Mouse (Mus musculus) cerebellum, adult 2 months (tissue): ENCODE data around the gene Treh. TPM values are rescaled to one million over a fixed set of nuclear protein-coding genes. Genes with fewer than 3 reads are reported as not detected.

Experiments used
- DNase-seq, 2 experiments: peaks; one replicate each; pipeline ENCODE4 v3.0.0; 2021
- H3K27ac ChIP-seq: fragments of 200-500 bp; 2 replicates; pipeline ENCODE4 v1.5.1; 2012; ENCODE audit warnings: low read length, control low read depth, inconsistent platforms; ENCODE audit not compliant: insufficient read depth
- H3K27me3 ChIP-seq: fragments of 200-500 bp; 2 replicates; pipeline ENCODE4 v1.6.1; 2012; ENCODE audit warnings: inconsistent platforms, mild to moderate bottlenecking, low read length, moderate library complexity; ENCODE audit not compliant: control insufficient read depth, insufficient read depth
- H3K4me1 ChIP-seq: fragments of 200-500 bp; 2 replicates; pipeline ENCODE4 v1.6.1; 2011; ENCODE audit warnings: low read length; ENCODE audit not compliant: control insufficient read depth, insufficient read depth
- H3K4me3 ChIP-seq: fragments of 200-500 bp; replicated peaks from 2 replicates; pipeline ENCODE3; 2011; ENCODE audit warnings: mild to moderate bottlenecking, low read depth, low read length, control low read depth; ENCODE audit not compliant: insufficient read depth
- CTCF ChIP-seq: fragments of 200-500 bp; IDR thresholded peaks from 2 replicates; pipeline ENCODE4 v1.5.1; 2011; ENCODE audit warnings: low read depth, mild to moderate bottlenecking, control low read depth, low read length, moderate library complexity, borderline replicate concordance; ENCODE audit not compliant: insufficient read depth
- POLR2A ChIP-seq: fragments of 200-500 bp; IDR thresholded peaks from 2 replicates; pipeline ENCODE4 v1.6.1; 2011; ENCODE audit warnings: low read length, control low read depth, borderline replicate concordance; ENCODE audit not compliant: insufficient read depth
- WGBS: fragments of 180-500 bp; shearing (Covaris S2); methylation state at CpG from one replicate; pipeline ENCODE4 v1.1.7; 2018; 5-methylcytosine and 5-hydroxymethylcytosine counted together
- polyA plus RNA-seq: library from polyadenylated mRNA; depleted of rRNA; stranded (reverse); fragments of >200 nt; gene quantifications from 2 replicates; pipeline ENCODE4 v1.2.3, GENCODE M21; 2012

Gene Treh
- polyA plus RNA-seq, 1 experiment: not detected

DNA sequence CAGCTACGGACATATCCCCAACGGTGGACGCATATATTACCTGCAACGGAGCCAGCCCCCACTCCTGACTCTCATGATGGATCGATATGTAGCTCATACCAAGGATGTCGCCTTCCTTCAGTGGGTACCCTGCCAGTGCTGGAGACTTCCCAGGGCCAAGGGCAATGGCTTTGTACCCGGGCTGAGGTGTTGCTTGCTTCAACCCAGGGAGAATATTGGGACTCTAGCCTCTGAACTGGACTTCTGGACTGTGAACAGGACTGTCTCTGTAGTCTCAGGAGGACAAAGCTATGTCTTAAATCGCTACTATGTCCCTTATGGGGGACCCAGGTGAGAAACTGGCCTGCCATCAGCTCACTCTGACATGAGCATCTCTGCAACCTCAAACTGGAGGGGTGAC is 10.0 kb downstream of the Treh start:
- Histone ChIP-seq H3K4me3 (no peak overlapping the region), H3K4me1 (no peaks in the 10 kb centered on the region), H3K27ac (no peak overlapping the region), H3K27me3 (no peaks in the 10 kb centered on the region)
- no peak for DNase-seq
- no peak for TF ChIP-seq POLR2A
- no peak for TF ChIP-seq CTCF
- whole genome bisulfite sequencing: 88% methylated on average over 8 of the region's 8 CpGs

GRCm38 (mm10) chr9:44685346-44686330 is 12.6 kb downstream of the Treh start:
- TF ChIP-seq POLR2A (no peak), CTCF (peak; percentile 91)
- peak; percentile 57 to 73 for DNase-seq
- WGBS: 32% methylated on average over 14 of the region's 14 CpGs
- Histone ChIP-seq H3K4me1 (peaks cover under 1% of the 10 kb centered on the region; the same call in 1 of the 2 replicates), H3K27ac (no peak overlapping the region), H3K4me3 (no peak overlapping the region), H3K27me3 (no peaks in the 10 kb centered on the region)

GRCm38 (mm10) chr9:44686638-44687037 is 13.6 kb downstream of the Treh start:
- 39% methylated on average over 5 of the region's 5 CpGs for WGBS
- no peak for TF ChIP-seq POLR2A
- TF ChIP-seq CTCF: no peak
- no peak overlapping the region for H3K27ac ChIP-seq

DNA sequence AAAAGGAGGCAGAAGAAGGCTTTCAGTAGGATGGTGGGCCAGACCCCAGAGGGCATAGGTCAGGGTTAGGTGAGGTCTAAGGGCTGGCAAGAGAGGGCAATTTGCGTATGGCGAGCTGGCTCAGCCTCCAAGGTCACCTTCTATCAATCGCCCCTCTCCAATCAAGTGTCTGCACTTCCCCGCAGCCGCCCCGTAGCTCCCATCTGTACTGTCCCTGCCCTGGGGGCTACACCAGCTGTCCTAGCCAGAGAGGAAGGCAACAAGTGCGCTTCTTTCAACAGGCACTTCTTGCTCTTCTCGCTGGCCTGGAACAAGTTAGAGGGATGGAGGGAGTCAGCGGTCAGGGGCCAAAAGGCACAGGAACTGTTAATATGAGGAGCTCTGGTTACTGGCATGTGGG is 15.0 kb downstream of the Treh start:
- H3K4me1 ChIP-seq: peaks cover 23% of the 10 kb centered on the region
- DNase-seq: no peak
- 63% methylated on average over 9 of the region's 9 CpGs for WGBS
- H3K27me3 ChIP-seq: no peaks in the 10 kb centered on the region
- H3K4me3 ChIP-seq: no peak overlapping the region
- TF ChIP-seq POLR2A (no peak), CTCF (no peak)
- H3K27ac ChIP-seq: no peak overlapping the region

More at GRCm38 (mm10) chr9:44686638-44687037, 13.6 kb downstream of the Treh start:
- Histone ChIP-seq H3K4me3 (no peak overlapping the region), H3K4me1 (peaks cover 11% of the 10 kb centered on the region), H3K27me3 (no peaks in the 10 kb centered on the region)
- no peak for DNase-seq

DNA sequence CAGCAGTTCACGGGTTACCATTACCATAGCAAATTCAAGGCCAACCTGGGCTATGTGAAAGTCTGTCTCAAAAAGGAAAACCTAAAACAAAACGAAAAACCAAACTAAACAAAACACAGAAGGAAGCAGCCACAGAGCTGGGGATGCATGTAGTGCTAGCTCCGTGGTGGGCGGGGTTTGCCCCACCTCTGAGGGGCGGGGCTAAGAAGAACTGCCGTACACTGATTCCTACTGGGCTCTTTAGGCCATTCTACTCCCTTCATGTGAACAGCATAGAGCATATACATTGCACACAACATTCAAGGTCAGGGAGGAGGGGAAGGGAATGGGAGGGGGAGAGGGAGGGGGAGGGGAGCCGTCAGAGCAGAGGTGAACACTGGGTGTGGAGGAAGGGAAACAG is 17.6 kb downstream of the Treh start:
- Histone ChIP-seq H3K4me1 (peaks cover 35% of the 10 kb centered on the region), H3K27me3 (no peaks in the 10 kb centered on the region), H3K4me3 (no peak overlapping the region), H3K27ac (no peak overlapping the region)
- DNase-seq: no peak
- no peak for TF ChIP-seq POLR2A
- no peak for TF ChIP-seq CTCF
- WGBS: 60% methylated on average over 7 of the region's 7 CpGs

GRCm38 (mm10) chr9:44691671-44692520 is 18.9 kb downstream of the Treh start:
- no peaks in the 10 kb centered on the region for H3K27me3 ChIP-seq
- 18% methylated on average over 21 of the region's 21 CpGs for WGBS
- H3K4me1 ChIP-seq: peaks cover 35% of the 10 kb centered on the region
- DNase-seq: peak; percentile 85 to 87
- H3K27ac ChIP-seq: peak overlapping the region; percentile 50
- no peak overlapping the region for H3K4me3 ChIP-seq
- TF ChIP-seq CTCF: no peak
- TF ChIP-seq POLR2A: no peak

DNA sequence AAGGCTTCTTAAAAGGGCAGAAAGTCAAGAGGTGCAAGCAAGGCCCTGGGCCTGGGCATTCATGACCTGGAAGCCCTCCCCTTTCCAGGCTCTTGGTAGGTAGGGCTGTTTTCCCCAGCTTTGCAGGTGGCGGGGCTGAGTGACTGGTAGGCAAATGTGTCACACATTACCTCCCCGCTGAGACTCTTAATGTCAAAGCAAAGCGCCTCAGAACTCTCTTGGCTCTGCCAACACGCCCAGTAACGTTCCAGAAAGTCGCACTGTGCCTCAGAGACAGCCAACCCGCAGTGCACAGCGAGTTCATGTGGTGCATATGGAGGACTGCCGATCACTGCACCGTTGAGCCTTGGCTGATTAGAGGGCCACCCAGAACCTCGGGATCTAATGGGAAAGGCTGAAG is 20.0 kb downstream of the Treh start:
- Histone ChIP-seq H3K4me3 (no peak overlapping the region), H3K27me3 (no peaks in the 10 kb centered on the region), H3K4me1 (peaks cover 42% of the 10 kb centered on the region), H3K27ac (peak overlapping the region; percentile 27; the same call in 1 of the 2 replicates)
- DNase-seq: peak; percentile 66 to 84
- TF ChIP-seq CTCF: no peak
- no peak for TF ChIP-seq POLR2A
- 10% methylated on average over 11 of the region's 11 CpGs for WGBS
